Mouse (Mus musculus) intestine, embryonic 14.5 days (tissue): ENCODE measurements around the gene Vmn1r188. TPM values are rescaled to one million over a fixed set of nuclear protein-coding genes. Genes with fewer than 3 reads are reported as not detected.
"Not testable (repeated sequence)": the region's sequence is repeated elsewhere in the genome, so short reads cannot be mapped to it uniquely, and the experiment has no call there.

Source experiments
- ATAC-seq: fragments of 200-750 bp; cut with Nextera tagmentation; replicated peaks from 2 replicates; pipeline ENCODE4 v1.8.0; 2017; ENCODE audit warnings: low read depth, moderate number of reproducible peaks, moderate TSS enrichment, moderate library complexity; ENCODE audit not compliant: low FRiP score, low TSS enrichment
- DNase-seq: peaks from one replicate; pipeline ENCODE4 v3.0.0-alpha.2; 2018; ENCODE audit warnings: low spot score
- H3K27ac ChIP-seq: fragments of 300-500 bp; sonication (generic); 2 replicates; pipeline ENCODE4 v1.5.1; 2014; ENCODE audit warnings: low read depth, mild to moderate bottlenecking, control low read depth
- H3K27me3 ChIP-seq: fragments of 300-500 bp; sonication (generic); replicated peaks from 2 replicates; pipeline ENCODE4 v1.6.1; 2014; ENCODE audit warnings: low read length, control low read depth; ENCODE audit not compliant: control insufficient read depth, insufficient read depth
- H3K36me3 ChIP-seq: fragments of 300-500 bp; sonication (generic); 2 replicates; pipeline ENCODE4 v1.6.1; 2014; ENCODE audit warnings: low read length, control low read depth; ENCODE audit not compliant: control insufficient read depth, insufficient read depth
- H3K4me1 ChIP-seq: fragments of 300-500 bp; sonication (generic); replicated peaks from 2 replicates; pipeline ENCODE4 v1.6.1; 2014; ENCODE audit warnings: low read length, control low read depth, mixed read lengths; ENCODE audit not compliant: control insufficient read depth, insufficient read depth
- H3K4me2 ChIP-seq: fragments of 300-500 bp; sonication (generic); 2 replicates; pipeline ENCODE4 v1.6.1; 2014; ENCODE audit warnings: low read length
- H3K4me3 ChIP-seq: fragments of 300-500 bp; sonication (generic); 2 replicates; pipeline ENCODE4 v1.5.1; 2014; ENCODE audit warnings: low read depth, low read length, control low read depth, mixed read lengths
- H3K9ac ChIP-seq: fragments of 300-500 bp; sonication (generic); 2 replicates; pipeline ENCODE4 v1.6.1; 2014; ENCODE audit warnings: mild to moderate bottlenecking, low read length
- H3K9me3 ChIP-seq: fragments of 300-500 bp; sonication (generic); 2 replicates; pipeline ENCODE4 v1.6.1; 2016; ENCODE audit warnings: low read length, control low read depth; ENCODE audit not compliant: control insufficient read depth
- WGBS: fragments of 180-500 bp; shearing (Covaris S2); extraction: QIAGEN DNeasy Blood & Tissue Kit; methylation state at CpG from one replicate; pipeline ENCODE4 v1.1.7; 2014; 5-methylcytosine and 5-hydroxymethylcytosine counted together
- polyA plus RNA-seq: library from polyadenylated mRNA; unstranded; fragments of >200 nt; fragmentation: Nextera tagmentation; extraction: Ambion mirVana; gene quantifications from 2 replicates; pipeline ENCODE4 v1.2.1, GENCODE M21; 2014

Vmn1r188 gene
- polyA plus RNA-seq, 1 experiment from 2014 or later: not detected

DNA sequence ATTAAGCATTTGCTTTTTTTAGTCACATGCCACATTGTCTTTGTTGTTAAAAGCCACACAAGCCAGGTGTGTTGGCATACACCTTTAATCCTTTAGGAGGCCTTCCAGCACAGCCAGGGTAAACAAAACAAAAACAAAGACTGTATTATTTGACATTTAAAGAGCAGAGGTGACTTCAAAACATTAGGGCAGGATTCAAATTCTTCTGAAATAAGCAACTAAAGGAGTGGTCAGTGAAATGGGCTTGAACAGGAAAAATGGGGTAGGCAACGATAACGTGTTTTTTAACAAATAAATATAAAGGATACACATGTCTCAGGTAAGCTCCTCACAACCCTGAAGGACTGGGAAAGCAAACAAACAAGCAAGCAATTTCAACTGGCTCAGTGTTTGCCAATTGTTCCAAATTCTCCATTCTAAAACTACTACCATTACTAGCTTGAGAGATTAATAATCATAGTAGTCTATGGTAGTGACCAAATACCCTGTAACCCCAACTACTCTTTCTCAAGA is 44.2 kb upstream of the Vmn1r188 start:
- 4% methylated on average over 2 of the region's 2 CpGs for WGBS
- H3K9ac ChIP-seq: peak overlapping the region; percentile 70
- H3K4me1 ChIP-seq: peaks cover 16% of the 10 kb centered on the region
- H3K36me3 ChIP-seq: no peaks in the 10 kb centered on the region
- H3K27me3 ChIP-seq: no peaks in the 10 kb centered on the region
- H3K27ac ChIP-seq: peak overlapping the region; percentile 96
- no peak for ATAC-seq
- H3K4me2 ChIP-seq: peak overlapping the region; percentile 59
- peak; percentile 45 for DNase-seq
- peak overlapping the region; percentile 40 for H3K4me3 ChIP-seq
- no peaks in the 10 kb centered on the region for H3K9me3 ChIP-seq

DNA sequence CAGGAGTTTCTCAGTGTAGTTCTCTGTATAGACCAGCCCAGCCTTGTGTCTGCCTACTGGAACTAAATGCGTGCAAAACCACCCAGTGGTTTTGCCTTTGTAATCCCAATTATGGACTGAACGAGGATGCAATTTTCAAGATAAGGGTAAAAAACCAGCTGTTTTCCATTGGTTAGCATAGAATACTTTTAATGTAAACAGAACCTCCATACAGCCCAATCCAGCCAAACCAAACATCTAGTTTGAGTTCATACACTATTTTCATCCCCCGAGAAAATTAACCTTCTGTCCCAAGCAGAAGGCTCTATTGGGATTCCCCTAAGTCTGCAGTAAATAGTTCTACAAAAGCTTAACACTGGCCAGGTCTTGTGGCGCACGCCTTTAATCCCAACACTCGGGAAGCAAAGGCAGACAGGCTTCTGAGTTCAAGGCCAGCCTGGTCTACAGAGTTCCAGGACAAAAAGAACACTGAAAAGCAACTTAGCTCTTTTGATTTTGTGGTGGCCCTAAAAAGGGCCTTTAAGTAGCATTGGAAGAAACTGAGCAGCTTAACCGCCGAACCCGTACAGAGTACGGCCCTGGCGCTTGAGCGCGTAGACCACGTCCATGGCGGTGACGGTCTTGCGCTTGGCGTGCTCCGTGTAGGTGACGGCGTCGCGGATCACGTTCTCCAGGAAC is 43.6 kb upstream of the Vmn1r188 start:
- under 1% methylated on average over 18 of the region's 24 CpGs for WGBS
- Histone ChIP-seq H3K4me2 (peak overlapping the region; percentile 59), H3K27ac (peak overlapping the region; percentile 96), H3K36me3 (no peaks in the 10 kb centered on the region), H3K9ac (peak overlapping the region; percentile 70), H3K4me1 (peaks cover 16% of the 10 kb centered on the region), H3K4me3 (peak overlapping the region; percentile 40), H3K9me3 (no peaks in the 10 kb centered on the region), H3K27me3 (no peaks in the 10 kb centered on the region)
- DNase-seq: peak; percentile 77
- no peak; the same call in 1 of the 2 replicates for ATAC-seq

DNA sequence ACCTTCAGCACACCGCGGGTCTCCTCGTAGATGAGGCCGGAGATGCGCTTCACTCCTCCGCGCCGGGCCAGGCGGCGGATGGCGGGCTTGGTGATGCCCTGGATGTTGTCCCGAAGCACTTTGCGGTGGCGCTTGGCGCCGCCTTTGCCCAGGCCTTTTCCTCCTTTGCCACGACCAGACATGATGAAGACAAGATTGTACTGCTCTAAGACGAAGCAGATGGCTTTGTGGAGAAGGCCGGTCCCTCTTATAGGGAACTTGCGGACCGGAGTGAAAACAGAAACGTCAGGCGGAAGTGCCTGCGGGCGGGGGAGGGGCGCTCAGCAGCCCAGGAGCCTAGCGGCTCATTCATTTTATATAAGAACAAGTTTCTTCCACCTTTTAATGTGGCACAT is 43.1 kb upstream of the Vmn1r188 start, which contains the start of gene Hist1h4i:
Hist1h4i (minus strand) TSS at position 221 of the 395 bp plus-strand sequence.
- H3K9me3 ChIP-seq, H3K36me3 ChIP-seq, H3K27me3 ChIP-seq: not testable (repeated sequence)
- Histone ChIP-seq H3K27ac (peak within 1 kb of the TSS; percentile 96), H3K4me1 (peaks cover 16% of the 10 kb centered on the region), H3K4me3 (peak within 1 kb of the TSS; percentile 42), H3K4me2 (peak within 1 kb of the TSS; percentile 59), H3K9ac (peak within 1 kb of the TSS; percentile 70)
- peak; percentile 50 for ATAC-seq
- peak; percentile 99 for DNase-seq
- under 1% methylated on average over 22 of the region's 27 CpGs for WGBS

DNA sequence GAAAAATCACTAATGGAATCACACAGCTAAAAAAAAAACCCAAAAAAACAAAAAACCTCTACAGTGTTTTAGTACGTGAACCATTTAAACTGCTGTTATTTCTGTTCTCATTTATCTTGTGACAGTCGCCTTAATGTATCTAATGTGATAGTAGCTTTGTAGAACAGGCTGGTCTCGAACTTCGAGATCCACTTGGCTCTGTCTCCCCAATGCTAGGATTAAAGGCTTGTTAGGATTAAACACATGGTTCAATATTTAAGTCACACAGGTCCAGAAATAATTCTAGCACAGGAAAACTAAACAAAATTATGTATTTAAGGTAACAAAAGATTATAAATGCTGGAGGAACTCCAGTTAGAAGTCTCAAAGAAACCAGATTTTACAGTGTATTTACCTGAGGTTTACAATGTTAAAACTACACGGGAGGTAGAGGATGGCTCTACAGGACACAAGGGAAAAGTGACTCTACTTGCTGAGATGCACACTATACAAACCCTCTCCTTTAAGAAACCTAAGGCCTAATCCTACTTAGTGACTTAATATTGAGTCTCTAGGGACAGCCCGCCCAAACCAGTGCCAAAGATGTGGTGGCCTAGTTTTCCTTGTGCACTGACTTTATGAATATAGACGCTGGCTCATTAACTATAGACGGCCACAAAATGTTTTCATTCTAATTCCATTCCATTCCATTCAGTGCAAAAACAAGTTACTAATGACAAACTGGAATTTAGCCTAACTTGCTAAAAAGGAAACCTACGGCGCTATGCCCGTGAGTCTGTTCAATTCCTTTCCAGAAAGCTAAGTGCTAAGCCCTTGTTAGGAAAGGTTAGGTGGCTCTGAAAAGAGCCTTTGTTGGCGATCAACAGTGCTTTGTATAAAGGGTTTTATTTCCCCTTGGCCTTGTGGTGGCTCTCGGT is 42.3 kb upstream of the Vmn1r188 start:
- Histone ChIP-seq H3K4me1 (peaks cover 9% of the 10 kb centered on the region; the same call in 1 of the 2 replicates), H3K9ac (peak overlapping the region; percentile 70), H3K27me3 (no peaks in the 10 kb centered on the region), H3K9me3 (no peaks in the 10 kb centered on the region), H3K27ac (peak overlapping the region; percentile 96), H3K4me3 (peak overlapping the region; percentile 42), H3K4me2 (peak overlapping the region; percentile 59), H3K36me3 (no peaks in the 10 kb centered on the region)
- DNase-seq (peak; percentile 70), ATAC-seq (no peak)
- 4% methylated on average over 13 of the region's 13 CpGs for WGBS

DNA sequence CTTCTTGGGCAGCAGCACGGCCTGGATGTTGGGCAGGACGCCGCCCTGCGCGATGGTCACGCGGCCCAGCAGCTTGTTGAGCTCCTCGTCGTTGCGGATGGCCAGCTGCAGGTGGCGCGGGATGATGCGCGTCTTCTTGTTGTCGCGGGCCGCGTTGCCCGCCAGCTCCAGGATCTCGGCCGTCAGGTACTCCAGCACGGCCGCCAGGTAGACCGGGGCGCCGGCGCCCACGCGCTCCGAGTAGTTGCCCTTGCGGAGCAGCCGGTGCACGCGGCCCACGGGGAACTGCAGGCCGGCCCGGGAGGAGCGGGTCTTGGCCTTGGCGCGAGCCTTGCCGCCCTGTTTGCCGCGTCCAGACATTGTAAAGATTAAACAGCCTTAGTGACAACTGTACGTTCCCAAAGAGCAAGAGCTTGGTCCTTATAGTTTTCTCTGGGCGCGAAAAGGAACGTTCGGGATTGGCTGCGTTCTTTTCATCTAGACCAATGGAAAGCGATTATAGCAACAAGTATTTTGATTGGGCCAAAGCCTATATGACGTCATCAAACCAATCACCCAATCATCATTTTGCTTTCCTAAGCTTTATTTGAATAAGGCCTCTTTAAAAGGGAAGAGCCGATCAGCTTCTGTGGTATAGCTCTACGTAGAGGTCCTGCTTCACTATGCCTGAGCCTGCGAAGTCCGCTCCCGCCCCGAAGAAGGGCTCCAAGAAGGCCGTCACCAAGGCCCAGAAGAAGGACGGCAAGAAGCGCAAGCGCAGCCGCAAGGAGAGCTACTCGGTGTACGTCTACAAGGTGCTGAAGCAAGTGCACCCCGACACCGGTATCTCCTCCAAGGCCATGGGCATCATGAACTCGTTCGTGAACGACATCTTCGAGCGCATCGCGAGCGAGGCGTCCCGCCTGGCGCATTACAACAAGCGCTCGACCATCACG is 41.4 kb upstream of the Vmn1r188 start, which contains the start of the genes Hist1h2ag and Hist1h2bj:
Hist1h2ag (minus strand) TSS at position 377 of the 935 bp plus-strand sequence.
Hist1h2bj (plus strand) TSS at position 647 of the 935 bp plus-strand sequence.
- Histone ChIP-seq H3K9ac (peak within 1 kb of the TSS; percentile 70), H3K4me3 (peak within 1 kb of the TSS; percentile 45), H3K4me2 (peak within 1 kb of the TSS; percentile 60), H3K27ac (peak within 1 kb of the TSS; percentile 96)
- not testable (repeated sequence) for H3K4me1 ChIP-seq, H3K9me3 ChIP-seq, H3K36me3 ChIP-seq, H3K27me3 ChIP-seq
- DNase-seq (peak; percentile 87), ATAC-seq (peak; percentile 90)
- WGBS: under 1% methylated on average over 39 of the region's 80 CpGs

DNA sequence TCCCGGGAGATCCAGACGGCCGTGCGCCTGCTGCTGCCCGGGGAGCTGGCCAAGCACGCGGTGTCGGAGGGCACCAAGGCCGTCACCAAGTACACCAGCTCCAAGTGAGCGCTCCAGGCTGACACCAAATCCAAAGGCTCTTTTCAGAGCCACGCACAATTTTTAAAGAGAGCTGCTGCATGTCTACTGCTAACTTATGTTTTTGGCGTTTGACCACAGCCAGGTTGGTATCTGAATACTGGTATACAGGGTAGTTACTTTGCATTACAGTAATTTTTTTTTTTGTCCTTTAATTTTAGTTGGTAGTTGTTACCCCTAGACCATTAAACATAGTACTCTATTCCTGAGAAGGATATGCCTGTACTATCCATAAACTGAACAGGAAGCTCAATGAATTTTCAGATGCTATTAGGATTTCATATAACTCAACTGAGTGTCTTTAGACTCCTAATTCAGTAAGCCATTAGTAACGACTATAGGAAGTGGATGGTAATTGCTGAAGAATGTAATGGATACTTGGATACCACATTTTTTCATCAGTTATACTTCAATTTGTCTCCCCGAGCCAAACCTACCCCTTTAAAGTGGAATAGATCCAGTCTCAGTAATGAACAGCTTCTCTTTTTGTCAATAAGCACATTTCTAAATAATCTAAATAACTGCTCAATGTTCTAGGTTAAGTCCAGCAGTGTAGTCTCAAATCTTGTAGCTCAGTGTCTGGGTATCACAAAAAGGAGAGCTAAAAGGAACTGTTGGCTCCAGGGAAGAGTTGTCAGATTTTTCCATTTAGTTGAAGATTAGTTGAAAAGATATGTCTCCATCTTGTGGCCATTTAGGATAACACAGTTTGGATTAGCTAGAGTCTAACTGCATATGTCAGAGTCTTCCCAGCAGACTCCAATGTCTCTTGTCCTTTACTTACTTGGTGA is 40.5 kb upstream of the Vmn1r188 start:
- no peaks in the 10 kb centered on the region for H3K27me3 ChIP-seq
- H3K27ac ChIP-seq: peak overlapping the region; percentile 74
- peak overlapping the region; percentile 60 for H3K4me2 ChIP-seq
- peak overlapping the region; percentile 45 for H3K4me3 ChIP-seq
- WGBS: 3% methylated on average over 10 of the region's 14 CpGs
- peaks cover 8% of the 10 kb centered on the region; the same call in 1 of the 2 replicates for H3K4me1 ChIP-seq
- H3K9me3 ChIP-seq: no peaks in the 10 kb centered on the region
- peak; percentile 8 for ATAC-seq
- peak overlapping the region; percentile 62 for H3K9ac ChIP-seq
- peak; percentile 69 for DNase-seq
- H3K36me3 ChIP-seq: no peaks in the 10 kb centered on the region

DNA sequence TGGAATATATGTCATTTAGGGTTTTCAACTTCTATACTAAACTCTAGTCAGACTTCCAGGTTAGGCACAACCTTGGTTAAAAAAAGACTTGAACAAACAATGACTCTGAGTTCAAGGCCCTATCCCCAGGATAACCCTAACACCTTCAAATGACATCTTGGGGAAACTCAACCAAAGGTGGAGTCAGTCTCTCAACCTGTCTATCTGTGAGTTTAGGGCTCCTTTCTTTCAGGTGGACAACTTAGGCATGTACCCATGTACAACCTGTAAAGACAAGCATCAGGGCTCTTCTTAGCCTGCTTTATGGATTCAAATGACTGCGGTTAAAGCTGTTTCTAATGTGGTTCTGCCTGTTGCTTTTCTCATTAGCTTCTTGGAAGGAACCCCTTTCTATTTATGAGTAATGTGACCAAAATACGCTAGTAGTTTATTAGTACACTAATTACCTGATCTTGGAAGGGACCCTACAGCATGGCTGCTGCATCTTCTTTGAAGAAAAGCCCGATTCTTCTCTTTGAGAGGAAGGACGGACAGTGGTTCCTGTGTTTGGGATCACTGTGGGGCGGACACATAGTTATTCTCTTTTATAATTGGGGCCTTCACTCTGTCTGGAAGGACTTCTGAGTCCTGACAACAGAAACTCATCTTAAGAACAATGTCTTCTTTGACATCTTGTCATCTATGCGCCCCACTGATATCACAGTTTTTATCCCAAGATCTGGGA is 39.6 kb upstream of the Vmn1r188 start:
- Histone ChIP-seq H3K4me2 (peak overlapping the region; percentile 60), H3K27me3 (no peaks in the 10 kb centered on the region), H3K36me3 (no peaks in the 10 kb centered on the region), H3K27ac (0 out of 2 replicates have a peak overlapping the region, but pooled peaks have one; percentile 74), H3K9ac (no peak overlapping the region), H3K9me3 (no peaks in the 10 kb centered on the region), H3K4me3 (peak overlapping the region; percentile 45), H3K4me1 (peaks cover 8% of the 10 kb centered on the region; the same call in 1 of the 2 replicates)
- peak; percentile 51 for DNase-seq
- 83% methylated on average over 6 of the region's 6 CpGs for WGBS
- ATAC-seq: no peak
